Mouse (Mus musculus) cortical plate, adult 2 months (tissue): Measurements from ENCODE around the gene Rhoj.

Experiments
- CTCF ChIP-seq: fragments of 200-500 bp; IDR thresholded peaks from 2 replicates; pipeline ENCODE4 v1.5.1; 2011; ENCODE audit warnings: mild to moderate bottlenecking, control low read depth, low read length; ENCODE audit not compliant: insufficient read depth; ENCODE audit errors: extremely low read depth
- POLR2A ChIP-seq: fragments of 200-500 bp; IDR thresholded peaks from 2 replicates; pipeline ENCODE4 v1.6.1; 2011; ENCODE audit warnings: mild to moderate bottlenecking, low read length, control low read depth; ENCODE audit not compliant: insufficient read depth; ENCODE audit errors: extremely low read depth

DNA sequence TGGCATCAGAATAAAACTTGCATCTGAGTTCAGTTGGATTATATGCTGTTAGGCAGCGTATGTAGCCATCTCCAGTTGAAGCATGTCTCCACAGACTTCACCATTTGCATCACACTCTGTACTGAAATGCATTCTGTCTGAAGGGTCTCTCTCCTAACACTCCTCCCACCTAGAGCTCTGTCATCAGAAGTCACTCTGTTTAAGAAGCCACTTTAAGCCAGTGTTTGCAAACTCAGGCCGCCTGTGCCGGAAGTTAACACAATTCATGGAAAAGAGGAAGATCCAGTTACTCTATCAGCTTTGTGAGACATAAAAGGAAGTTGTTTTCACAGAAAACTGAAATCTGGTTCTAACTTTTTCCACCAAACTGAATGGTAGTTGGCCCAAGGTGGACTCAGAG is 5.9 kb downstream of the Rhoj start:
- TF ChIP-seq CTCF = no peak
- no peak for TF ChIP-seq POLR2A
